Mouse (Mus musculus) intestine, embryonic 16.5 days (tissue): ENCODE measurements around the gene Pum1. TPM values are rescaled to one million over a fixed set of nuclear protein-coding genes. Genes with fewer than 3 reads are reported as not detected.
"Not testable (repeated sequence)": the region's sequence is repeated elsewhere in the genome, so short reads cannot be mapped to it uniquely, and the experiment has no call there.

Experiments
- ATAC-seq: fragments of 200-750 bp; cut with Nextera tagmentation; 2 replicates; pipeline ENCODE4 v1.8.0; 2017; ENCODE audit warnings: moderate TSS enrichment, moderate library complexity
- H3K27ac ChIP-seq: fragments of 300-500 bp; sonication (generic); 2 replicates; pipeline ENCODE4 v1.5.1; 2014; ENCODE audit warnings: mild to moderate bottlenecking, low read length
- H3K27me3 ChIP-seq: fragments of 300-500 bp; sonication (generic); replicated peaks from 2 replicates; pipeline ENCODE4 v1.6.1; 2014; ENCODE audit warnings: low read length, control low read depth, mixed read lengths; ENCODE audit not compliant: control insufficient read depth, insufficient read depth
- H3K36me3 ChIP-seq: fragments of 300-500 bp; sonication (generic); 2 replicates; pipeline ENCODE4 v1.6.1; 2014; ENCODE audit warnings: low read length, control low read depth; ENCODE audit not compliant: control insufficient read depth, insufficient read depth
- H3K4me1 ChIP-seq: fragments of 300-500 bp; sonication (generic); 2 replicates; pipeline ENCODE4 v1.6.1; 2014; ENCODE audit warnings: low read length, control low read depth, mixed read lengths; ENCODE audit not compliant: control insufficient read depth, insufficient read depth
- H3K4me2 ChIP-seq: fragments of 300-500 bp; sonication (generic); 2 replicates; pipeline ENCODE4 v1.6.1; 2014; ENCODE audit warnings: low read depth, low read length, control low read depth
- H3K4me3 ChIP-seq: fragments of 300-500 bp; sonication (generic); 2 replicates; pipeline ENCODE4 v1.5.1; 2014; ENCODE audit warnings: mild to moderate bottlenecking, low read length
- H3K9ac ChIP-seq: fragments of 300-500 bp; sonication (generic); 2 replicates; pipeline ENCODE4 v1.6.1; 2014; ENCODE audit warnings: low read depth, low read length
- H3K9me3 ChIP-seq: fragments of 300-500 bp; sonication (generic); 2 replicates; pipeline ENCODE4 v1.6.1; 2016; ENCODE audit warnings: low read length, control low read depth; ENCODE audit not compliant: control insufficient read depth
- WGBS: fragments of 180-500 bp; shearing (Covaris S2); extraction: QIAGEN DNeasy Blood & Tissue Kit; methylation state at CpG from one replicate; pipeline ENCODE4 v1.1.7; 2014; 5-methylcytosine and 5-hydroxymethylcytosine counted together
- polyA plus RNA-seq: library from polyadenylated mRNA; unstranded; fragments of >200 nt; fragmentation: Nextera tagmentation; extraction: Ambion mirVana; gene quantifications from 2 replicates; pipeline ENCODE4 v1.2.1, GENCODE M21; 2015

The Pum1 gene
- polyA plus RNA-seq, 1 experiment from 2014 or later: 60.8 TPM

DNA sequence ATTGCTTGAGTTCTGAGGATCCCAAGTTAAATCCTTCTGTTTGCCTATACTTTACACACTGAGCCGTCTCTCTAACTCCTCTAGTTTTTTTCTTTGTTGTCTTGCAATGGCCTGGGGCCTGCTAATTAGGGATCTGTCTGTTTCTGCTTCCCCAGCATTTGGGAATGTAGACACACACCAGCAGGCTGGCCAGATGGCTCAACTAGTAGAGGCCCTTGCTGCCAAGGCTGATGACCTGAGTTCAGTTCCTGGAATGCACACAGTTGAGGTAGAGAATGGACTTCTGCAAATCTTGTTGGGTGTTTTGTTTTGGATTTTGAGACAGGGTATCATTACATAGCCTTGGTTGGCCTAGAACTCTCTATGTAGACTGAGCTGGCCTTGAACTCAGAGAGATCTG lies 17.7 kb upstream of the Pum1 start:
- 78% methylated on average over 1 of the region's 1 CpGs for WGBS

DNA sequence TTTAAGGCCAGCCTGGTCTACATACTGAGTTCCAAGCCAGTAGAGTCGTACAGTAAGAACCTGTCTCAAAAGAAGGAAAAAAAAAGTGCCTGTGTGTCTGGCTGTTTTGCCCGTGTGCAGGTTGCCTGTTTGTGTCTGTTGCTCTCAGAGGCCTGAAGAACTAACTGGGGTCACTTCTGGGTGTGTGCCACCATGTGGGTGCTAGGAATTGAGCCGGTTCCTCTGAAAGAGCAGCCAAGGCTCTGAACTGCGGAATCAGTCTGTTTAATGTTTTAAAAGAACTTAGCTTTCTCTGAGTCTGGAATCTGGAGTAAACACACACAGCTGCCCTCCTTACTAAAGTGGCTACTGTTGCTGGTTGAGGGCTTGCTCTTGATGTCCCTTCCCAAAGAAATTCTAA lies 11.8 kb upstream of the Pum1 start:
- no peak overlapping the region for H3K4me3 ChIP-seq
- no peaks in the 10 kb centered on the region for H3K9me3 ChIP-seq
- no peak overlapping the region for H3K9ac ChIP-seq
- H3K4me1 ChIP-seq: no peaks in the 10 kb centered on the region
- H3K27me3 ChIP-seq: no peaks in the 10 kb centered on the region
- no peaks in the 10 kb centered on the region for H3K36me3 ChIP-seq
- 68% methylated on average over 4 of the region's 4 CpGs for whole genome bisulfite sequencing
- no peak overlapping the region for H3K4me2 ChIP-seq
- no peak overlapping the region for H3K27ac ChIP-seq
- ATAC-seq: no peak

More for the DNA sequence above, 17.7 kb upstream of the Pum1 start:
- Histone ChIP-seq H3K9me3 (no peaks in the 10 kb centered on the region), H3K27me3 (no peaks in the 10 kb centered on the region), H3K9ac (no peak overlapping the region), H3K4me2 (no peak overlapping the region), H3K27ac (no peak overlapping the region), H3K4me3 (no peak overlapping the region), H3K36me3 (no peaks in the 10 kb centered on the region), H3K4me1 (no peaks in the 10 kb centered on the region)
- no peak for ATAC-seq

DNA sequence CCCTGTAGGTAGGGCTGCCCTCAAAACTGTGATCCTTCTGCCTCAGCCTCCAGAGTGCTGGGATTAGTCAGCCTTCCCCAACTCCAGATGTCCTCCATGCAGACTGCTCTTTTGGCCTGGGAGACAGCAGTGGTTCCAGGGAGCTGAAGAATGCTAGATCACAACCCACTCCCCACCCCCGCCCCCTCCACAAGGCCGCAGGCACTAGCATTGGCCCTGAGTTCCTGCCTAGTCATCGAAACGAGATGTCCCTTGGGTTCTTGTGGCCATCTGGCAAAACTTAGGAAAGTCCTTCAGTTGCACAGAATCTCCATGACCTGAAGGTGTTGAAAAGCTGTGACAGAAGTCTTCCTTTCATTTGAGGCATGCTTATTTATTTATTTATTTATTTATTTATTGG lies 10.6 kb upstream of the Pum1 start:
- ATAC-seq: no peak

DNA sequence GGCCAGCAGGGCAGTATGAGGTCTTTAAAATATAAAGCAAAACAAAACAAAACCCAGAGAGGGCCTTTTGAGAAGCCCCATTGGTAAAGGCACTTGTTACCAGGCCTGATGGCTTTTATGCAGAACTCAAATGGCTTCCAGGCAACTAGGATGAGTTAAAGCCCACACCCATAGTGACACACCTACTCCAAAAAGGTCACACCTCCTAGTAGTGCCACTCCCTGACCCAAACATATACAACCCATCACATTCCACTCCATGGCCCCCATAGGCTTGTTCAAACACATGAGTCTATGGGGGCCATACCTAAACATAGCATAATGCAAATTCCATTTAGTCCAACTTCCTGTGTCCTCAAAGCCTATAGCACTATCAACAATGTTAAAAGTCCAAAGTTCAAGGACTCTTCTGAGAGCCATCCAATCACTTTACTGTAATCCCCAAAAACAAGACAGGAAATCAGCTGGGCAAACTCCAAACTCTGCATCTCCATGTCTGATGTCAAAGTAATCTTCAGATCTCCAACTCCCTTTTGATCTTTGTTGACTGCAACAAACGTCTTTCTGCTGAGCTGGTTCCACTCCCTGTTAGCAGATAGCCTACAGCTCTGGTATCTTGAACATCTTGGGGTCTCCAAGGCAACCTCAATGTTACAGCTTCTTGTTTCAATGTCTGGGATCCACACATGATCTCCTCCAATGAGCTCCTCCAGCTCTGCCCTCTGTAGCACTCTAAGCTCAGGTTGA lies 5.1 kb upstream of the Pum1 start:
- Histone ChIP-seq H3K4me3 (no peak overlapping the region), H3K9me3 (no peaks in the 10 kb centered on the region), H3K27me3 (no peaks in the 10 kb centered on the region), H3K27ac (no peak overlapping the region), H3K4me2 (no peak overlapping the region), H3K9ac (no peak overlapping the region), H3K36me3 (no peaks in the 10 kb centered on the region), H3K4me1 (no peaks in the 10 kb centered on the region; the same call in 1 of the 2 replicates)
- whole genome bisulfite sequencing: 21% methylated on average over 1 of the region's 1 CpGs
- no peak for ATAC-seq

More for the DNA sequence above, 10.6 kb upstream of the Pum1 start:
- no peak overlapping the region for H3K9ac ChIP-seq
- H3K27me3 ChIP-seq: no peaks in the 10 kb centered on the region
- WGBS: 71% methylated on average over 4 of the region's 4 CpGs
- no peak overlapping the region for H3K27ac ChIP-seq
- H3K36me3 ChIP-seq: no peaks in the 10 kb centered on the region
- no peaks in the 10 kb centered on the region for H3K9me3 ChIP-seq
- H3K4me3 ChIP-seq: no peak overlapping the region
- H3K4me2 ChIP-seq: no peak overlapping the region
- H3K4me1 ChIP-seq: no peaks in the 10 kb centered on the region

DNA sequence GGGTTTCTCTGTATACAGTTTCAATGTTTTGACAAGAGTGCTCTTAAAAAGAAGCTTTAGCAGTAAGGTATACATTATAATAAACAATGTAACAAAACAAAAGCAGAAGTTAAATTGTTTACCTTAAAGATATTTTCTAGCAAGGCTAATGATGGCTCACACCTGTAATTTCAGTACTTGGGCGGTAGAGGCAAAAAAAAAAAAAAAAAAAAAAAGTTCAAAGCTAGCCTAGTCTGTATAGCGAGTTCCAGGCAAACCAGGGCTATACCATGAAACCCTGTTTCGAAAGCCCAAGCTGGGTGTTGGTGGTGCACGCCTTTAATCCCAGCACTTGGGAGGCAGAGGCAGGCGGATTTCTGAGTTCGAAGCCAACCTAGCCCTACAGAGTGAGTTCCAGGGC lies 3.7 kb upstream of the Pum1 start:
- Histone ChIP-seq H3K27me3 (no peaks in the 10 kb centered on the region), H3K9ac (no peak overlapping the region), H3K4me1 (no peaks in the 10 kb centered on the region; the same call in 1 of the 2 replicates), H3K4me3 (no peak overlapping the region), H3K9me3 (no peaks in the 10 kb centered on the region), H3K27ac (no peak overlapping the region), H3K36me3 (no peaks in the 10 kb centered on the region), H3K4me2 (no peak overlapping the region)
- ATAC-seq: no peak
- 93% methylated on average over 6 of the region's 6 CpGs for WGBS

DNA sequence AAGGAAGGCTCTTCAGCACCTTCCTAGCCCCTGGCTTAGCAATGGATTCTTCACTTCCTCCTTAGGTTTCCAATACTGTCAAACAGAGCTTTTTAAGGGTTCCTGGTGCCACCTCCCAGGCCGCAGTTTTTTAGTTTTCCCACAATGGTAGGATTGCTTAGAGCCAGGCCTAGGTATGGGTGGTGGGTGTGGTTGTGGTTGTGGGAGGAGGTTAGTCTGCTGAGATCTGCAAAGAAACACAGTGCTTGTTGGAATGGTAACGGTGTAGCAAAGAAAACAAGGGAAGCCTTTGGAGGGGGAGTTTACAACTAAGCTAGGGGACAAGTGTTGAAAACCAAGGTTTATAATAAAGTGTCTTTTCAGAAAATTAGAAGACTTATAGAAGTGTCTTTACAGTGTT lies 3.0 kb upstream of the Pum1 start:
- H3K9ac ChIP-seq: no peak overlapping the region
- H3K9me3 ChIP-seq: no peaks in the 10 kb centered on the region
- 87% methylated on average over 2 of the region's 2 CpGs for WGBS
- H3K27ac ChIP-seq: no peak overlapping the region
- H3K4me1 ChIP-seq: peaks cover 1% of the 10 kb centered on the region
- no peaks in the 10 kb centered on the region for H3K36me3 ChIP-seq
- no peaks in the 10 kb centered on the region for H3K27me3 ChIP-seq
- no peak overlapping the region for H3K4me2 ChIP-seq
- ATAC-seq: no peak
- no peak overlapping the region for H3K4me3 ChIP-seq

DNA sequence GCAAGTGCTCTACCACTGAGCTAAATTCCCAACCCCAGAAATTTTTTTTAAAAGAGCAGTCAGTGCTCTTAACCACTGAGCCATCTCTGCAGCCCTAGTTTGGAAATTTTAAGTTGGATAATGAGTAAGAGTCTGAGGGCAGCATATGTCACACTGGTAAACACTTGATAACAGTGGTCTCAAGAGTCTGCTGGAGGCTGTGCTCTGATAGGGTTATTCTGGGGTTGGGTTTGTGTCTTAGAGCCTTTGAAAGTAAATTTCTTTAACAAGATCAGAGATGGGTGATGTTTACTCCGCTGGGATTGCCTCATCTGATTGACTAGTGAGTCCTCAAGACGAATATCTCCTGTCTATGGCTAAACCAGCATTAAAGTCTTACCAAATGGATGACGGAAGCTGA lies 2.0 kb upstream of the Pum1 start:
- 91% methylated on average over 3 of the region's 3 CpGs for WGBS
- H3K4me2 ChIP-seq: no peak overlapping the region

DNA sequence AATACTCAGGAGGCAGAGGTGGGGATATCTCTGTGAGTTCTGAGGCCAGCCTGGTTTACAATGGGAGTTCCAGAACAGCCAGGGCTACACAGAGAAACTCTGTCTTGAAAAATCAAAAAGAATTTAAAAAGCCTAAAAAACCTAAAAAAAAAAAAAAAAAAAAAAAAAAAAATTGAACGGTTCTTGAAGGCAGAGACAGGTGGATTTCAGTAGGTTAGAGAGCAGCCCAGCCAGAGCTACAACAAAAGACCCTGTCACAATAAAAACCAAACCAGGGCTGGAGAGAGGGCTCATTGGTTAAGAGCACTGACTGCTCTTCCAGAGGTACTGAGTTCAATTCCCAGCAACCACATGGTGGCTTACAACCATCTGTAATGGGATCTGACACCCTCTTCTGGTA lies 816 bp upstream of the Pum1 start:
- not testable (repeated sequence) for H3K27me3 ChIP-seq, H3K27ac ChIP-seq, ATAC-seq, H3K4me2 ChIP-seq, H3K9me3 ChIP-seq, H3K36me3 ChIP-seq, H3K9ac ChIP-seq
- peaks cover 16% of the 10 kb centered on the region for H3K4me1 ChIP-seq
- peak overlapping the region; percentile 89; the same call in 1 of the 2 replicates for H3K4me3 ChIP-seq
- WGBS: 89% methylated on average over 1 of the region's 1 CpGs

More for the DNA sequence above, 2.0 kb upstream of the Pum1 start:
- Histone ChIP-seq H3K9me3 (no peaks in the 10 kb centered on the region), H3K4me1 (peaks cover 10% of the 10 kb centered on the region), H3K27ac (no peak overlapping the region), H3K36me3 (no peaks in the 10 kb centered on the region), H3K27me3 (no peaks in the 10 kb centered on the region), H3K4me3 (no peak overlapping the region), H3K9ac (no peak overlapping the region)
- no peak for ATAC-seq

DNA sequence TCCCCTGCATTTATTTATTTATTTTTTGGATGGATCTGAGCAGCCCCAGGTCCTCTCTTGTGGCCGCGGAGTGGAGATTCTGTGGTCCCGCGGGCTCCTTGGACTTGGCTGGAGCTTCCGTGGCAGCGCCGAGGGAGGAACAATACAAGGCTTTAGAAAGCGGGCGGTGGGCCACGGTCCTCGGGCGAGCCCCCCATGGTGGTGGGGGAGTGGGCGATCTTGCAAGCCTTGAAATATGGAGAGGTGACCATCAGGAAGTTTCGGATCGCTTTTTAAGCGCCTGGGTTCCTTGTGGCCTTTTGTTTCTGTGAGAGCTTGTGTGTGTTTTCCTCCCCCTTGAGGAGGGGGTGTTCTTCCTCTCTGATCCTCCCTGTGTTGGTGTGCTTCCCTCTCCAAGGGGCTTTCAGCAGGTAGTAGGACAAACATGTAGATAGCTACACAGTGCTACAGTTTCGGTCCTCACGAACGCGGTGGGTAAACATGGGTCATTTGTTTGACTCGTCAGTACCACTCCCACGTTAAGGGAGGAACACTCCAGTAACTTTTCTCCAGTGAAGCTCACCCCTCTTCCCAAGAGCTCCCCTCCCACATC lies 785 bp downstream of the Pum1 start:
- peak; percentile 22 for ATAC-seq
- H3K4me1 ChIP-seq: peaks cover 30% of the 10 kb centered on the region
- WGBS: 0% methylated on average over 22 of the region's 22 CpGs
- H3K36me3 ChIP-seq: no peaks in the 10 kb centered on the region
- H3K9ac ChIP-seq: peak overlapping the region; percentile 98
- H3K27me3 ChIP-seq: no peaks in the 10 kb centered on the region
- H3K9me3 ChIP-seq: no peaks in the 10 kb centered on the region
- H3K4me3 ChIP-seq: peak overlapping the region; percentile 89
- H3K27ac ChIP-seq: peak overlapping the region; percentile 96
- peak overlapping the region; percentile 65 for H3K4me2 ChIP-seq
